Mouse (Mus musculus) small intestine, adult 2 months (tissue): Measurements from ENCODE around the gene Hist1h2bl.
"Not testable (repeated sequence)": the region's sequence is repeated elsewhere in the genome, so short reads cannot be mapped to it uniquely, and the experiment has no call there.

Experiments used
- CTCF ChIP-seq: fragments of 200-500 bp; IDR thresholded peaks from 2 replicates; pipeline ENCODE4 v1.5.1; 2012; ENCODE audit warnings: low read depth, mild to moderate bottlenecking, control low read depth, inconsistent platforms, low read length, moderate library complexity, mixed read lengths; ENCODE audit not compliant: insufficient replicate concordance, insufficient read length; ENCODE audit errors: extremely low read depth
- POLR2A ChIP-seq: fragments of 200-500 bp; IDR thresholded peaks from 2 replicates; pipeline ENCODE4 v1.6.1; 2012; ENCODE audit warnings: low read depth, mild to moderate bottlenecking, control low read depth, inconsistent platforms, low read length, moderate library complexity

DNA sequence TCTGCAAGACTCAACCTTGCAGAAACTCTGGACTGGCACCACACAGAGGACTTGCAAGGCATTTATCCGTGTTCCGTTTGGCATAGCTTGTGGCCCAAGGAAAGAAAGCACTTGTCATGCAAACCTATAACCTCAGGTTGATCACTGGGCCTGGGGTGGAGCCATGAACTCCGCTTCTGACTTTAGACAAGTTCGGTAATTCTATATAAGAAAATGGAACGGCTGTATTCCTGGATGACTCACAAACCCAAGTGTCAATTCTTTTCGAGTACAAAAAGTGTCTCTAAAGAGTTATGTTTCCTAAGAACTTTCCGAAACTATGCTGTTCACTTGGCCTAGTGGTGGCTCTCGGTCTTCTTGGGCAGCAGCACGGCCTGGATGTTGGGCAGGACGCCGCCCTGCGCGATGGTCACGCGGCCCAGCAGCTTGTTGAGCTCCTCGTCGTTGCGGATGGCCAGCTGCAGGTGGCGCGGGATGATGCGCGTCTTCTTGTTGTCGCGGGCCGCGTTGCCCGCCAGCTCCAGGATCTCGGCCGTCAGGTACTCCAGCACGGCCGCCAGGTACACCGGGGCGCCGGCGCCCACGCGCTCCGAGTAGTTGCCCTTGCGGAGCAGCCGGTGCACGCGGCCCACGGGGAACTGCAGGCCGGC is 5.3 kb upstream of the Hist1h2bl start:
- TF ChIP-seq POLR2A, CTCF: not testable (repeated sequence)
